Mouse (Mus musculus) intestine, postnatal 0 days (tissue): Measurements from ENCODE around the gene Fgfr2. TPM values are rescaled to one million over a fixed set of nuclear protein-coding genes. Genes with fewer than 3 reads are reported as not detected.

Experiments
- ATAC-seq: fragments of 200-750 bp; cut with Nextera tagmentation; 2 replicates; pipeline ENCODE4 v1.8.0; 2017; ENCODE audit warnings: mild to moderate bottlenecking, moderate TSS enrichment, moderate library complexity
- H3K27ac ChIP-seq: fragments of 300-500 bp; sonication (generic); 2 replicates; pipeline ENCODE4 v1.5.1; 2014; ENCODE audit warnings: mild to moderate bottlenecking, low read depth, low read length, moderate library complexity
- H3K27me3 ChIP-seq: fragments of 300-500 bp; sonication (generic); replicated peaks from 2 replicates; pipeline ENCODE4 v1.6.1; 2014; ENCODE audit warnings: low read length, mixed read lengths; ENCODE audit not compliant: control insufficient read depth, insufficient read depth
- H3K36me3 ChIP-seq: fragments of 300-500 bp; sonication (generic); 2 replicates; pipeline ENCODE4 v1.6.1; 2014; ENCODE audit warnings: mild to moderate bottlenecking, moderate library complexity; ENCODE audit not compliant: control insufficient read depth, insufficient read depth
- H3K4me1 ChIP-seq: fragments of 300-500 bp; sonication (generic); replicated peaks from 2 replicates; pipeline ENCODE4 v1.6.1; 2014; ENCODE audit warnings: antibody characterized with exemption, low read length, mixed read lengths; ENCODE audit not compliant: control insufficient read depth, insufficient read depth
- H3K4me2 ChIP-seq: fragments of 300-500 bp; sonication (generic); replicated peaks from 2 replicates; pipeline ENCODE4 v1.6.1; 2014; ENCODE audit warnings: low read depth, mild to moderate bottlenecking, moderate library complexity
- H3K4me3 ChIP-seq: fragments of 300-500 bp; sonication (generic); 2 replicates; pipeline ENCODE4 v1.5.1; 2014; ENCODE audit warnings: low read depth, low read length
- H3K9ac ChIP-seq: fragments of 300-500 bp; sonication (generic); 2 replicates; pipeline ENCODE4 v1.6.1; 2014; ENCODE audit warnings: mild to moderate bottlenecking, low read depth, low read length
- H3K9me3 ChIP-seq: fragments of 300-500 bp; sonication (generic); 2 replicates; pipeline ENCODE4 v1.6.1; 2016; ENCODE audit warnings: mixed run types; ENCODE audit not compliant: control insufficient read depth
- CTCF ChIP-seq: sonication (generic); IDR thresholded peaks from 2 replicates; pipeline ENCODE4 v1.5.1; 2016; ENCODE audit warnings: low read depth, mild to moderate bottlenecking, control low read depth, antibody characterized with exemption, moderate library complexity
- WGBS: fragments of 180-500 bp; shearing (Covaris S2); extraction: QIAGEN DNeasy Blood & Tissue Kit; methylation state at CpG from one replicate; pipeline ENCODE4 v1.1.7; 2014; 5-methylcytosine and 5-hydroxymethylcytosine counted together
- polyA plus RNA-seq: library from polyadenylated mRNA; unstranded; fragments of >200 nt; fragmentation: Nextera tagmentation; extraction: Ambion mirVana; gene quantifications from 2 replicates; pipeline ENCODE4 v1.2.1, GENCODE M21; 2015

The Fgfr2 gene
- polyA plus RNA-seq, 1 experiment from 2014 or later = 29.5 TPM

- H3K36me3 ChIP-seq = no peaks in the 10 kb centered on the region
- no peak overlapping the region for H3K4me2 ChIP-seq
- H3K27ac ChIP-seq = no peak overlapping the region
- H3K9ac ChIP-seq = no peak overlapping the region
- no peak for ATAC-seq
- no peak overlapping the region for H3K4me3 ChIP-seq
- 42% methylated on average over 7 of the region's 7 CpGs for WGBS
- no peaks in the 10 kb centered on the region for H3K4me1 ChIP-seq
- TF ChIP-seq CTCF = no peak
- no peaks in the 10 kb centered on the region for H3K27me3 ChIP-seq
- H3K9me3 ChIP-seq = no peaks in the 10 kb centered on the region
Measured at GRCm38 (mm10) chr7:132169419-132170169, 953.6 kb downstream of the Fgfr2 start.

GRCm38 (mm10) chr7:132167239-132167638, 955.9 kb downstream of the Fgfr2 start:
- Histone ChIP-seq H3K9me3 (no peaks in the 10 kb centered on the region), H3K4me1 (no peaks in the 10 kb centered on the region), H3K36me3 (no peaks in the 10 kb centered on the region), H3K4me2 (no peak overlapping the region), H3K4me3 (no peak overlapping the region), H3K27ac (no peak overlapping the region), H3K9ac (no peak overlapping the region), H3K27me3 (no peaks in the 10 kb centered on the region)
- ATAC-seq = no peak
- no peak for TF ChIP-seq CTCF
- whole genome bisulfite sequencing = 71% methylated on average over 4 of the region's 4 CpGs

- Histone ChIP-seq H3K4me3 (no peak overlapping the region), H3K4me2 (no peak overlapping the region), H3K27ac (no peak overlapping the region), H3K36me3 (no peaks in the 10 kb centered on the region), H3K9ac (no peak overlapping the region), H3K9me3 (no peaks in the 10 kb centered on the region), H3K27me3 (no peaks in the 10 kb centered on the region), H3K4me1 (no peaks in the 10 kb centered on the region)
- ATAC-seq = no peak
- no peak for TF ChIP-seq CTCF
- WGBS = 79% methylated on average over 3 of the region's 3 CpGs
Measured at GRCm38 (mm10) chr7:132162254-132162653, 960.9 kb downstream of the Fgfr2 start.

- TF ChIP-seq CTCF = no peak
- H3K9me3 ChIP-seq = no peaks in the 10 kb centered on the region
- no peak for ATAC-seq
- 59% methylated on average over 9 of the region's 9 CpGs for WGBS
- H3K27me3 ChIP-seq = 0 out of 2 replicates have a peak, but pooled peaks cover 14% of the 10 kb centered on the region
- H3K9ac ChIP-seq = no peak overlapping the region
- H3K27ac ChIP-seq = no peak overlapping the region
- H3K4me3 ChIP-seq = no peak overlapping the region
- no peak overlapping the region for H3K4me2 ChIP-seq
- H3K36me3 ChIP-seq = no peaks in the 10 kb centered on the region
- H3K4me1 ChIP-seq = no peaks in the 10 kb centered on the region
Measured at GRCm38 (mm10) chr7:132158321-132159025, 964.7 kb downstream of the Fgfr2 start.

GRCm38 (mm10) chr7:132154368-132154961, 968.7 kb downstream of the Fgfr2 start, which contains the start of gene Cpxm2:
Cpxm2 (minus strand) TSS chr7:132154739.
- Histone ChIP-seq H3K27me3 (0 out of 2 replicates have a peak, but pooled peaks cover 17% of the 10 kb centered on the region), H3K4me1 (no peaks in the 10 kb centered on the region), H3K4me2 (peak within 1 kb of the TSS; percentile 72), H3K9ac (peak within 1 kb of the TSS; percentile 31; the same call in 1 of the 2 replicates), H3K4me3 (peak within 1 kb of the TSS; percentile 37), H3K27ac (no peak within 1 kb of the TSS), H3K36me3 (no peaks in the 10 kb centered on the region), H3K9me3 (no peaks in the 10 kb centered on the region)
- ATAC-seq = no peak
- no peak for TF ChIP-seq CTCF
- 3% methylated on average over 40 of the region's 43 CpGs for WGBS

GRCm38 (mm10) chr7:132153725-132154147, 969.4 kb downstream of the Fgfr2 start:
- no peak for TF ChIP-seq CTCF
- peak overlapping the region; percentile 37; the same call in 1 of the 2 replicates for H3K4me3 ChIP-seq
- WGBS = 44% methylated on average over 6 of the region's 6 CpGs
- H3K27ac ChIP-seq = no peak overlapping the region
- peak overlapping the region; percentile 72 for H3K4me2 ChIP-seq
- ATAC-seq = no peak
- no peaks in the 10 kb centered on the region for H3K9me3 ChIP-seq
- H3K36me3 ChIP-seq = no peaks in the 10 kb centered on the region
- H3K27me3 ChIP-seq = 0 out of 2 replicates have a peak, but pooled peaks cover 17% of the 10 kb centered on the region
- no peak overlapping the region for H3K9ac ChIP-seq
- no peaks in the 10 kb centered on the region for H3K4me1 ChIP-seq
